Mouse (Mus musculus): Measurements from ENCODE around the gene Ahcy.

- no peak for TF ChIP-seq EP300 (IDR thresholded peaks at IDR 0.05; ENCODE audit: low read length)
- no peak for TF ChIP-seq KAT2A (IDR thresholded peaks at IDR 0.05; ENCODE audit: insufficient replicate concordance, low read length)
- TF ChIP-seq E2F4 (IDR thresholded peaks at IDR 0.05; ENCODE audit: insufficient replicate concordance, low read depth, low read length): no peak
- no peak for TF ChIP-seq CTCF (conservative IDR thresholded peaks at IDR 0.05 in 1 of 2, IDR thresholded peaks at IDR 0.05 in 1 of 2; ENCODE audit: low read depth in 2 of 2, low read length in 2 of 2)
- TF ChIP-seq POLR2A (IDR thresholded peaks at IDR 0.05; ENCODE audit: low read depth, low read length): no peak
- TF ChIP-seq MAX (IDR thresholded peaks at IDR 0.05; ENCODE audit: low read length): no peak
- TF ChIP-seq POLR2AphosphoS2 (IDR thresholded peaks at IDR 0.05; ENCODE audit: low read depth, low read length): no peak
- no peak for TF ChIP-seq ZC3H11A (IDR thresholded peaks at IDR 0.05; ENCODE audit: low read depth, low read length)
- no peak for TF ChIP-seq ZMIZ1 (IDR thresholded peaks at IDR 0.05; ENCODE audit: low read depth, low read length)
- no peak for TF ChIP-seq CHD2 (IDR thresholded peaks at IDR 0.05; ENCODE audit: low read length)
- no peak for TF ChIP-seq TBP (conservative IDR thresholded peaks at IDR 0.05; ENCODE audit: low read depth, low read length)
- no peak for TF ChIP-seq ZNF384 (IDR thresholded peaks at IDR 0.05; ENCODE audit: low read depth, low read length)
- no peak for TF ChIP-seq JUN (IDR thresholded peaks at IDR 0.05; ENCODE audit: insufficient read depth, low read depth, low read length)
- TF ChIP-seq SMC3 (IDR thresholded peaks at IDR 0.05; ENCODE audit: low read depth, low read length): no peak
These were observed 34.3 kb downstream of the Ahcy start for GRCm38 (mm10) chr2:155039956-155040355.

Data from CH12.LX (cell line).